Mouse (Mus musculus) cortical plate, adult 2 months (tissue): ENCODE results near the gene Galnt7.

ENCODE experiments used
- CTCF ChIP-seq: fragments of 200-500 bp; IDR thresholded peaks from 2 replicates; pipeline ENCODE4 v1.5.1; 2011; ENCODE audit warnings: mild to moderate bottlenecking, control low read depth, low read length; ENCODE audit not compliant: insufficient read depth; ENCODE audit errors: extremely low read depth
- POLR2A ChIP-seq: fragments of 200-500 bp; IDR thresholded peaks from 2 replicates; pipeline ENCODE4 v1.6.1; 2011; ENCODE audit warnings: mild to moderate bottlenecking, low read length, control low read depth; ENCODE audit not compliant: insufficient read depth; ENCODE audit errors: extremely low read depth

DNA sequence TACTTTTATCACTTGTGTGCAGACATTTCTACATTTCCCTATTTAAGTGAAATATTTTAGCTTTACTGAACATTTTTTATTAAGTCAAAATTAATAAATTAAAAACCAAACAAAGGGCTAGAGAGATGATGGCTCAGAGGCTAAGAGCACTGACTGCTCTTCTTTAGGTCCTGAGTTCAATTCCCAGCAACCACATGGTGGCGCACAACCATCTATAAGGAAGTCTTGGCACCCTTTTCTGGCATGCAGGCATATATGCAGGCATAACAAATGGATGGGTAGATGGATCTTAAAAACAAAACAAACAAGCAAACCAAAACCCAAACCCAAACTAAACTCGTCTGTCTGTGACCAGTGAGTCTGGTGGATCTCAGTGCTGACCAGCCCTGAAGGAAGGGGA is 120.6 kb downstream of the Galnt7 start:
- TF ChIP-seq CTCF (peak; percentile 41), POLR2A (no peak)
